Mouse (Mus musculus): ENCODE data around the gene Pask. TPM values are rescaled to one million over a fixed set of nuclear protein-coding genes. Genes with fewer than 3 reads are reported as not detected.

Gene Pask
- polyA plus RNA-seq (2012; rRNA removed) = 1.5 and 1.7 TPM in 2 replicates

DNA sequence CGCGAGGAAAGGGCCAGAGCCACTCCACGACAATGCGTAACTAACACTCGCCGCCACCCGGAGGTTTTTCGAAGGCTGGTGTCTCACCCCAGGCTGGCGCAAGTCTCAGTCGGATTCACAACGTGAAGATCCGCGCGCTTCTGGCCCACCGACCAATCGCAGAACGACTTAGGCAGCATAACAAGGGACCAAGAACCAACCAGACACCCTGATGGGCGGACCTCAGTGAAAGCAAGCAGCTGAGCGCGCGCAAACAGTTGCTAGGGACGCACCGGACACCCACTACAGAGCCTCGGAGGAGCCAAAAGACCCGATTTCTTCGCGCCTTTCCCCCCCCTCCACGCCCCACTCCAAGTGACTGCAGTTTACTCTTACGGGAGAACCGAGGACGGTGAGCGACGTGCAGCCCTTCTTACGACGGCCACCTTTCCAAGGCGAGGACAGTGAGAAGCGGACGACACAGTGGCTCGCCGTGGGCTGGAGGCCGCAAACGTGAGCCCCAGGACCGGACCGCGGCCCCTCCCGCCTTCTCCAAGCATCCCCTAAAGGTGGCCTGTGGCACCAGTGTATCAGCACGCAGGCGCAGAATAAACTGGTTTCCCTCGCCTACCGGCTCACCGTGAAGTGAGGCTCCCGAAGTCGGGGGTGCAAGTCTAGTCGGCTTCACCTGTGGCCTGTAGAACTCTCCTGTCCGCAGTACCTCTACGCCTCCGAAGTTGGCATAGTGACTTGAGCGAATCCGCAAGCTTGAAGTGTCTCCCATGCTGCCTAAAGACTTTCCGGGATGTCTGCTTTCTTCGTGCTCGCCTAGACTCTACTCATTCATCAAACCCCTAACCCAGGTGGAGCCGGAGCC lies at the start of gene Pask, which contains the start of gene Ppp1r7:
Pask (minus strand) TSS at position 835 of the 856 bp plus-strand sequence.
Ppp1r7 (plus strand) TSS at position 207 of the 856 bp plus-strand sequence.
- Histone ChIP-seq H3K36me3 (ENCODE audit: control insufficient read depth, insufficient read depth, low read length) (peaks cover 1% of the 10 kb centered on the region; the same call in 1 of the 2 replicates), H3K27ac (ENCODE audit: insufficient read depth, low read length) (no peak within 1 kb of the TSS), H3K27me3 (ENCODE audit: control insufficient read depth, insufficient read depth, low read length) (no peaks in the 10 kb centered on the region), H3K4me1 (ENCODE audit: control insufficient read depth, insufficient read depth, insufficient read length) (peaks cover 2% of the 10 kb centered on the region; the same call in 1 of the 2 replicates), H3K4me3 (ENCODE audit: extremely low read depth, insufficient read depth, insufficient read length) (peak within 1 kb of the TSS; percentile 81)
- peak; percentile 91 to 93 for DNase-seq (ENCODE audit: low read depth in 1 of 2, low spot score in 2 of 2)
- WGBS = under 1% methylated on average over 63 of the region's 63 CpGs
- TF ChIP-seq POLR2A (IDR thresholded peaks at IDR 0.05; ENCODE audit: low read depth, low read length) = no peak
- TF ChIP-seq CTCF (IDR thresholded peaks at IDR 0.05; ENCODE audit: extremely low read depth, insufficient read depth, insufficient read length, insufficient replicate concordance) = no peak

DNA sequence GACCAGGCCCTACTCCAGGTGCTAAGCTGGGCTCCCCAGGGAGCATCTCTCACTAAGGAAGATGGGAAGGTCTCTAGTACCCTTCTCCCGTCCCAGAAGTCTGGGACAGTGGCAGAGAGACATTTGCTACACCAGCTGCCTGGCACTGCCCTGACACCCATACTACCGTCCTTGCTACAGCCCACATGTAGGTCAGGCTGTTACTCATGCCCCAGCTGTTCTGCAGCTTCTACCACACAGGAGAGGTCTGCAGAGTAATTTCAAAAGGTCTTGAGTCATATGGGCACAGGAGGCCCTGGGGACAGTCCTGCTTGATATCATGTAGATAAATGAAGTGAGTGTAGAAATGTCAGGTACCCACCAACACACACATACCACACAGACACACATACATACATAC lies 45.6 kb upstream of the Pask start:
- Histone ChIP-seq H3K27me3 (ENCODE audit: control insufficient read depth, insufficient read depth, low read length) (no peaks in the 10 kb centered on the region), H3K36me3 (ENCODE audit: control insufficient read depth, insufficient read depth, low read length) (no peaks in the 10 kb centered on the region), H3K4me1 (ENCODE audit: control insufficient read depth, insufficient read depth, insufficient read length) (no peaks in the 10 kb centered on the region), H3K4me3 (ENCODE audit: extremely low read depth, insufficient read depth, insufficient read length) (no peak overlapping the region), H3K27ac (ENCODE audit: insufficient read depth, low read length) (no peak overlapping the region)
- 84% methylated on average over 2 of the region's 2 CpGs for WGBS
- no peak for TF ChIP-seq POLR2A (IDR thresholded peaks at IDR 0.05; ENCODE audit: low read depth, low read length)
- TF ChIP-seq CTCF (IDR thresholded peaks at IDR 0.05; ENCODE audit: extremely low read depth, insufficient read depth, insufficient read length, insufficient replicate concordance) = no peak
- DNase-seq (ENCODE audit: low read depth in 1 of 2, low spot score in 2 of 2) = no peak

DNA sequence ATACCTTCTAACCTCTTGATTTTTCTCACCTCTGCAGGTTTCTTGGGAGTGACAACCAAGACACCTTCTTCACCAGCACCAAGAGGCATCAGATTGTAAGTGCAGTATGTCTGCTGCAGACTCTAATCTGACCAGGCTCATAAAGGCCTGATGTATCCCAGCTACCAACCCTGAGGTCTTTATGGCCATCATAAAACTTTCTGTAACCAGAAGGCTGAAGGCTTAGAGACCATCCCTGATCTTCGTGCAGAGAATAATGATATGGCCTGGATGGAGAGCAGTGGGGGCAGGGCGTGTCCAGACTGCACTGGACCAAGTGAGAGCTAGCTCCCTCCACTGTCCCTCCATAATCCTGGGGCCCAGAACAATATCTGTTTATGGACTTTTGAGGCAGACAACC lies 43.9 kb upstream of the Pask start:
- no peak for DNase-seq (ENCODE audit: low read depth in 1 of 2, low spot score in 2 of 2)
- H3K27ac ChIP-seq (ENCODE audit: insufficient read depth, low read length) = no peak overlapping the region
- TF ChIP-seq POLR2A (IDR thresholded peaks at IDR 0.05; ENCODE audit: low read depth, low read length) (no peak), CTCF (IDR thresholded peaks at IDR 0.05; ENCODE audit: extremely low read depth, insufficient read depth, insufficient read length, insufficient replicate concordance) (no peak)
- WGBS = 56% methylated on average over 2 of the region's 2 CpGs
- H3K4me1 ChIP-seq (ENCODE audit: control insufficient read depth, insufficient read depth, insufficient read length) = no peaks in the 10 kb centered on the region
- no peaks in the 10 kb centered on the region for H3K36me3 ChIP-seq (ENCODE audit: control insufficient read depth, insufficient read depth, low read length)
- H3K27me3 ChIP-seq (ENCODE audit: control insufficient read depth, insufficient read depth, low read length) = no peaks in the 10 kb centered on the region
- H3K4me3 ChIP-seq (ENCODE audit: extremely low read depth, insufficient read depth, insufficient read length) = no peak overlapping the region

DNA sequence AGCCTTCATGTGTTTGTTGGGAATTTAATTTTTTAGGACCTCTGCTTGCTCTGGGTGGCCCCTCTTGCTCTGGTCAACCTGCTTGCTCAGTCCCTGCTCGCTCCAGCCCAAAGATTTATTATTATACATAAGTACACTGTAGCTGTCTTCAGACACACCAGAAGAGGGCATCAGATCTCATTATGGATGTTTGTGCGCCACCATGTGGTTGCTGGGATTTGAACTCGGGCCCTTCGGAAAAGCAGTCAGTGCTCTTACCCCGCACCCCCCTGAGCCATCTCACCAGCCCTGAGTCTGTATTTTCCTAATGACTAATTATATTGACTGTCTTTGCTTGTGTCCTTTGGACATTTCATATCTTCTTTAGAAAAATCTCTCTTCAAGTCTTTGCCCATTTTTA lies 35.8 kb upstream of the Pask start:
- Histone ChIP-seq H3K27ac (ENCODE audit: insufficient read depth, low read length) (no peak overlapping the region), H3K4me1 (ENCODE audit: control insufficient read depth, insufficient read depth, insufficient read length) (no peaks in the 10 kb centered on the region), H3K4me3 (ENCODE audit: extremely low read depth, insufficient read depth, insufficient read length) (no peak overlapping the region), H3K36me3 (ENCODE audit: control insufficient read depth, insufficient read depth, low read length) (no peaks in the 10 kb centered on the region), H3K27me3 (ENCODE audit: control insufficient read depth, insufficient read depth, low read length) (no peaks in the 10 kb centered on the region)
- no peak for DNase-seq (ENCODE audit: low read depth in 1 of 2, low spot score in 2 of 2)
- 85% methylated on average over 5 of the region's 5 CpGs for WGBS
- TF ChIP-seq POLR2A (IDR thresholded peaks at IDR 0.05; ENCODE audit: low read depth, low read length) = no peak

DNA sequence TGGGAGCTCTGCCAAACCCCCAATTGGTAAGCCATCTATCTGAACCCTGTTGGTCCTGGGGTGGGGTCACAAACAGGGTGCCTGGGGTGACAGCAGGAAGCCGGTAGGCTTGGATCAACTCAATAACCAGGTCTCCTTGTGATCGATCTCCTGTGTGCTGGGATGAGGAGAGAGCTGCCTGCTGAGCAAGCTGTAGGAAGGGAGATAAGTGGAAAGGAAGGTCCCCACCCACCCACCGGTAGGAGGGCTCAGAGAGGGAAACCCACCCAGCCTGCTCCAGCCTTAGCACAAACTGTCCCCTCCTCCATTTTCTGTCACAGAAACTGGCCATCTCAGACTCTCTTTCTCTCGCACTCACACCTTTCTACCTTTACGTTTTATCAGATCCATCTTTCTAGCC lies 34.0 kb upstream of the Pask start:
- Histone ChIP-seq H3K4me3 (ENCODE audit: extremely low read depth, insufficient read depth, insufficient read length) (no peak overlapping the region), H3K27ac (ENCODE audit: insufficient read depth, low read length) (no peak overlapping the region), H3K4me1 (ENCODE audit: control insufficient read depth, insufficient read depth, insufficient read length) (no peaks in the 10 kb centered on the region), H3K36me3 (ENCODE audit: control insufficient read depth, insufficient read depth, low read length) (no peaks in the 10 kb centered on the region), H3K27me3 (ENCODE audit: control insufficient read depth, insufficient read depth, low read length) (no peaks in the 10 kb centered on the region)
- WGBS = 61% methylated on average over 5 of the region's 5 CpGs
- DNase-seq (ENCODE audit: low read depth in 1 of 2, low spot score in 2 of 2) = no peak
- TF ChIP-seq POLR2A (IDR thresholded peaks at IDR 0.05; ENCODE audit: low read depth, low read length) = no peak
- no peak for TF ChIP-seq CTCF (IDR thresholded peaks at IDR 0.05; ENCODE audit: extremely low read depth, insufficient read depth, insufficient read length, insufficient replicate concordance)

DNA sequence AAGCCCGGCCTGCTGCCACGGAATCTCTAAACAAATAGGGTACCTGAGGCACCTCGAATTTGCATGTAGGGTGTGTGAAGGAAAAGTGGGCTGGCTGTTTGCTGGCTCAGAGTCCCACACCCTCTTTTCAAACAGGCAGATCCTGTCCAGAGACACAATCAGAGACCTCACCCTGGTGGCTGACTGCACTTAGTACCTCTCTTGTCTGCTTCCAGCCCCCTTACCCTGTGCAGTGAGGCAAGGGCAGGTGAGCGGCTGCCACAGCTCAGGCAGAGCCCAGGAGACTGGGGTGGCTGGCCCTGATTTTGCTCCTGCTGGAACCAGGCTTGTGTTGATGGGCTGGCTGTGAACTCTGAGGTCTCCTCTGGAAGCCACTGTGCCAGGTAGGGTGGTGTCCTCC lies 30.4 kb upstream of the Pask start, which contains the start of gene Ano7:
Ano7 (plus strand) TSS at position 266 of the 400 bp plus-strand sequence.
- H3K27me3 ChIP-seq (ENCODE audit: control insufficient read depth, insufficient read depth, low read length) = no peaks in the 10 kb centered on the region
- no peaks in the 10 kb centered on the region for H3K36me3 ChIP-seq (ENCODE audit: control insufficient read depth, insufficient read depth, low read length)
- TF ChIP-seq CTCF (IDR thresholded peaks at IDR 0.05; ENCODE audit: extremely low read depth, insufficient read depth, insufficient read length, insufficient replicate concordance) (no peak), POLR2A (IDR thresholded peaks at IDR 0.05; ENCODE audit: low read depth, low read length) (no peak)
- 77% methylated on average over 4 of the region's 4 CpGs for WGBS
- no peak within 1 kb of the TSS for H3K4me3 ChIP-seq (ENCODE audit: extremely low read depth, insufficient read depth, insufficient read length)
- no peak for DNase-seq (ENCODE audit: low read depth in 1 of 2, low spot score in 2 of 2)
- H3K4me1 ChIP-seq (ENCODE audit: control insufficient read depth, insufficient read depth, insufficient read length) = no peaks in the 10 kb centered on the region
- no peak within 1 kb of the TSS for H3K27ac ChIP-seq (ENCODE audit: insufficient read depth, low read length)

DNA sequence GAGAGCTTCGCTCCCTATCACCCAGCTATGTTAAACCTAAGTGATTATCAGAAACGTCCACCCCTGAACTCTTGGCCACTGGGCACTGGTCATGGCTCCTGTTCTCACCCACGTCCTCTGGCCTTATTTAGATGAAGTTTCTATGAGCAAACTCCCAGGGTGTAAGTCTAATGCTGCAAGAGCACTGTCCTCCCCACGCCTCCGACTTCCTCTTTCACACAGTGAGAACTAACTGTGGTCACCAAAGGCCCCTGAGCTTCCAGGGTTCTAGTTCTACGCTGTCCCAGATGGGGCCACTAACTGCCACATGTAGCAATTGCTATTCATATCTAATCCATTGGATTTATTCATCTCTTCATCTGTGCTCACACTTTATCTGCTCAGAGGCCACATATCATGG lies 22.4 kb upstream of the Pask start:
- WGBS = 76% methylated on average over 6 of the region's 6 CpGs
- no peak overlapping the region for H3K4me3 ChIP-seq (ENCODE audit: extremely low read depth, insufficient read depth, insufficient read length)
- H3K27ac ChIP-seq (ENCODE audit: insufficient read depth, low read length) = no peak overlapping the region
- H3K27me3 ChIP-seq (ENCODE audit: control insufficient read depth, insufficient read depth, low read length) = no peaks in the 10 kb centered on the region
- H3K36me3 ChIP-seq (ENCODE audit: control insufficient read depth, insufficient read depth, low read length) = peaks cover 23% of the 10 kb centered on the region
- no peak for DNase-seq (ENCODE audit: low read depth in 1 of 2, low spot score in 2 of 2)
- H3K4me1 ChIP-seq (ENCODE audit: control insufficient read depth, insufficient read depth, insufficient read length) = no peaks in the 10 kb centered on the region
- TF ChIP-seq POLR2A (IDR thresholded peaks at IDR 0.05; ENCODE audit: low read depth, low read length) = no peak
- TF ChIP-seq CTCF (IDR thresholded peaks at IDR 0.05; ENCODE audit: extremely low read depth, insufficient read depth, insufficient read length, insufficient replicate concordance) = no peak
